Mouse (Mus musculus): ENCODE measurements around the gene Arg1. TPM values are rescaled to one million over a fixed set of nuclear protein-coding genes. Genes with fewer than 3 reads are reported as not detected.

The Arg1 gene
- polyA plus RNA-seq, 1 experiment from 2014 or later, result 33.7 TPM

GRCm38 (mm10) chr10:24926380-24926779 is 904 bp downstream of the Arg1 start:
- ATAC-seq (ENCODE audit: insufficient read depth, low FRiP score, low TSS enrichment) (peak; percentile 75), DNase-seq (ENCODE audit: low spot score) (peak; percentile 51)
- Histone ChIP-seq H3K9me3 (ENCODE audit: control insufficient read depth, low read length) (no peaks in the 10 kb centered on the region), H3K36me3 (ENCODE audit: control insufficient read depth, insufficient read depth, low read length) (no peaks in the 10 kb centered on the region), H3K9ac (ENCODE audit: low read length) (no peak overlapping the region), H3K27ac (ENCODE audit: low read depth, low read length) (no peak overlapping the region), H3K4me1 (ENCODE audit: control insufficient read depth, insufficient read depth, low read length) (peaks cover 16% of the 10 kb centered on the region), H3K27me3 (ENCODE audit: control insufficient read depth, insufficient read depth, low read length) (no peaks in the 10 kb centered on the region), H3K4me2 (ENCODE audit: low read depth) (no peak overlapping the region), H3K4me3 (ENCODE audit: low read depth, low read length) (no peak overlapping the region)
- WGBS, result 11% methylated on average over 10 of the region's 10 CpGs

- Histone ChIP-seq H3K36me3 (ENCODE audit: control insufficient read depth, insufficient read depth, low read length) (no peaks in the 10 kb centered on the region), H3K4me1 (ENCODE audit: control insufficient read depth, insufficient read depth, low read length) (peaks cover 16% of the 10 kb centered on the region), H3K9me3 (ENCODE audit: control insufficient read depth, low read length) (no peaks in the 10 kb centered on the region), H3K27me3 (ENCODE audit: control insufficient read depth, insufficient read depth, low read length) (no peaks in the 10 kb centered on the region), H3K9ac (ENCODE audit: low read length) (no peak overlapping the region), H3K4me3 (ENCODE audit: low read depth, low read length) (no peak overlapping the region), H3K4me2 (ENCODE audit: low read depth) (no peak overlapping the region), H3K27ac (ENCODE audit: low read depth, low read length) (no peak overlapping the region)
- WGBS, result 77% methylated on average over 3 of the region's 3 CpGs
- ATAC-seq (ENCODE audit: insufficient read depth, low FRiP score, low TSS enrichment) (no peak), DNase-seq (ENCODE audit: low spot score) (no peak)
Observed at GRCm38 (mm10) chr10:24924296-24924695, 3.0 kb downstream of the Arg1 start.

GRCm38 (mm10) chr10:24922977-24923376 is 4.3 kb downstream of the Arg1 start:
- Histone ChIP-seq H3K4me2 (ENCODE audit: low read depth) (no peak overlapping the region), H3K9me3 (ENCODE audit: control insufficient read depth, low read length) (no peaks in the 10 kb centered on the region), H3K36me3 (ENCODE audit: control insufficient read depth, insufficient read depth, low read length) (no peaks in the 10 kb centered on the region), H3K9ac (ENCODE audit: low read length) (no peak overlapping the region), H3K4me1 (ENCODE audit: control insufficient read depth, insufficient read depth, low read length) (peaks cover 13% of the 10 kb centered on the region), H3K27me3 (ENCODE audit: control insufficient read depth, insufficient read depth, low read length) (no peaks in the 10 kb centered on the region), H3K4me3 (ENCODE audit: low read depth, low read length) (no peak overlapping the region), H3K27ac (ENCODE audit: low read depth, low read length) (no peak overlapping the region)
- ATAC-seq (ENCODE audit: insufficient read depth, low FRiP score, low TSS enrichment) (no peak), DNase-seq (ENCODE audit: low spot score) (no peak)
- WGBS, result 57% methylated on average over 4 of the region's 4 CpGs

- Histone ChIP-seq H3K27me3 (ENCODE audit: control insufficient read depth, insufficient read depth, low read length) (no peaks in the 10 kb centered on the region), H3K27ac (ENCODE audit: low read depth, low read length) (no peak overlapping the region), H3K9me3 (ENCODE audit: control insufficient read depth, low read length) (no peaks in the 10 kb centered on the region), H3K4me3 (ENCODE audit: low read depth, low read length) (no peak overlapping the region), H3K4me2 (ENCODE audit: low read depth) (no peak overlapping the region), H3K4me1 (ENCODE audit: control insufficient read depth, insufficient read depth, low read length) (no peaks in the 10 kb centered on the region), H3K36me3 (ENCODE audit: control insufficient read depth, insufficient read depth, low read length) (peaks cover 3% of the 10 kb centered on the region), H3K9ac (ENCODE audit: low read length) (no peak overlapping the region)
- no peak for ATAC-seq (ENCODE audit: insufficient read depth, low FRiP score, low TSS enrichment)
- no peak for DNase-seq (ENCODE audit: low spot score)
- 90% methylated on average over 6 of the region's 6 CpGs for WGBS
Observed at GRCm38 (mm10) chr10:24915486-24915885, 11.8 kb downstream of the Arg1 start.

GRCm38 (mm10) chr10:24912576-24912975 is 14.7 kb downstream of the Arg1 start:
- H3K4me1 ChIP-seq (ENCODE audit: control insufficient read depth, insufficient read depth, low read length), result no peaks in the 10 kb centered on the region
- H3K4me3 ChIP-seq (ENCODE audit: low read depth, low read length), result no peak overlapping the region
- H3K9ac ChIP-seq (ENCODE audit: low read length), result no peak overlapping the region
- H3K4me2 ChIP-seq (ENCODE audit: low read depth), result no peak overlapping the region
- 94% methylated on average over 14 of the region's 14 CpGs for WGBS
- H3K27ac ChIP-seq (ENCODE audit: low read depth, low read length), result no peak overlapping the region
- no peaks in the 10 kb centered on the region for H3K9me3 ChIP-seq (ENCODE audit: control insufficient read depth, low read length)
- ATAC-seq (ENCODE audit: insufficient read depth, low FRiP score, low TSS enrichment) (no peak), DNase-seq (ENCODE audit: low spot score) (no peak)
- no peaks in the 10 kb centered on the region for H3K27me3 ChIP-seq (ENCODE audit: control insufficient read depth, insufficient read depth, low read length)
- peaks cover 11% of the 10 kb centered on the region for H3K36me3 ChIP-seq (ENCODE audit: control insufficient read depth, insufficient read depth, low read length)

GRCm38 (mm10) chr10:24911199-24911598 is 16.1 kb downstream of the Arg1 start:
- Histone ChIP-seq H3K36me3 (ENCODE audit: control insufficient read depth, insufficient read depth, low read length) (peaks cover 13% of the 10 kb centered on the region), H3K27me3 (ENCODE audit: control insufficient read depth, insufficient read depth, low read length) (no peaks in the 10 kb centered on the region), H3K27ac (ENCODE audit: low read depth, low read length) (no peak overlapping the region), H3K9me3 (ENCODE audit: control insufficient read depth, low read length) (no peaks in the 10 kb centered on the region), H3K9ac (ENCODE audit: low read length) (no peak overlapping the region), H3K4me3 (ENCODE audit: low read depth, low read length) (no peak overlapping the region), H3K4me2 (ENCODE audit: low read depth) (no peak overlapping the region), H3K4me1 (ENCODE audit: control insufficient read depth, insufficient read depth, low read length) (no peaks in the 10 kb centered on the region)
- no peak for ATAC-seq (ENCODE audit: insufficient read depth, low FRiP score, low TSS enrichment)
- 96% methylated on average over 8 of the region's 8 CpGs for WGBS
- no peak for DNase-seq (ENCODE audit: low spot score)

GRCm38 (mm10) chr10:24905627-24906026 is 21.7 kb downstream of the Arg1 start:
- Histone ChIP-seq H3K9ac (ENCODE audit: low read length) (no peak overlapping the region), H3K27me3 (ENCODE audit: control insufficient read depth, insufficient read depth, low read length) (no peaks in the 10 kb centered on the region), H3K4me1 (ENCODE audit: control insufficient read depth, insufficient read depth, low read length) (no peaks in the 10 kb centered on the region), H3K36me3 (ENCODE audit: control insufficient read depth, insufficient read depth, low read length) (peaks cover 27% of the 10 kb centered on the region), H3K27ac (ENCODE audit: low read depth, low read length) (no peak overlapping the region), H3K4me3 (ENCODE audit: low read depth, low read length) (no peak overlapping the region), H3K4me2 (ENCODE audit: low read depth) (no peak overlapping the region), H3K9me3 (ENCODE audit: control insufficient read depth, low read length) (no peaks in the 10 kb centered on the region)
- ATAC-seq (ENCODE audit: insufficient read depth, low FRiP score, low TSS enrichment), result no peak
- DNase-seq (ENCODE audit: low spot score), result no peak
- WGBS, result 93% methylated on average over 10 of the region's 10 CpGs

GRCm38 (mm10) chr10:24895927-24896326 is 31.4 kb downstream of the Arg1 start:
- DNase-seq (ENCODE audit: low spot score) (no peak), ATAC-seq (ENCODE audit: insufficient read depth, low FRiP score, low TSS enrichment) (no peak)
- Histone ChIP-seq H3K27me3 (ENCODE audit: control insufficient read depth, insufficient read depth, low read length) (no peaks in the 10 kb centered on the region), H3K4me1 (ENCODE audit: control insufficient read depth, insufficient read depth, low read length) (no peaks in the 10 kb centered on the region), H3K27ac (ENCODE audit: low read depth, low read length) (no peak overlapping the region), H3K9ac (ENCODE audit: low read length) (no peak overlapping the region), H3K4me2 (ENCODE audit: low read depth) (no peak overlapping the region), H3K36me3 (ENCODE audit: control insufficient read depth, insufficient read depth, low read length) (peaks cover 24% of the 10 kb centered on the region), H3K4me3 (ENCODE audit: low read depth, low read length) (no peak overlapping the region), H3K9me3 (ENCODE audit: control insufficient read depth, low read length) (no peaks in the 10 kb centered on the region)
- 88% methylated on average over 8 of the region's 8 CpGs for WGBS

GRCm38 (mm10) chr10:24888343-24888742 is 38.9 kb downstream of the Arg1 start:
- no peak overlapping the region for H3K9ac ChIP-seq (ENCODE audit: low read length)
- no peak overlapping the region for H3K4me3 ChIP-seq (ENCODE audit: low read depth, low read length)
- H3K36me3 ChIP-seq (ENCODE audit: control insufficient read depth, insufficient read depth, low read length), result peaks cover 18% of the 10 kb centered on the region
- H3K27ac ChIP-seq (ENCODE audit: low read depth, low read length), result no peak overlapping the region
- no peak overlapping the region for H3K4me2 ChIP-seq (ENCODE audit: low read depth)
- 95% methylated on average over 7 of the region's 7 CpGs for WGBS
- ATAC-seq (ENCODE audit: insufficient read depth, low FRiP score, low TSS enrichment) (no peak), DNase-seq (ENCODE audit: low spot score) (no peak)
- H3K4me1 ChIP-seq (ENCODE audit: control insufficient read depth, insufficient read depth, low read length), result no peaks in the 10 kb centered on the region
- no peaks in the 10 kb centered on the region for H3K27me3 ChIP-seq (ENCODE audit: control insufficient read depth, insufficient read depth, low read length)
- no peaks in the 10 kb centered on the region for H3K9me3 ChIP-seq (ENCODE audit: control insufficient read depth, low read length)
